Mouse (Mus musculus) forebrain, embryonic 12.5 days (tissue): ENCODE results near the gene Ppp2r3a. TPM values are rescaled to one million over a fixed set of nuclear protein-coding genes. Genes with fewer than 3 reads are reported as not detected.
A peak's percentile ranks its signal among the peaks of the same experiment; 100 is the strongest.

ENCODE experiments used
- ATAC-seq: fragments of 200-750 bp; cut with Nextera tagmentation; 2 replicates; pipeline ENCODE4 v1.8.0; 2017; ENCODE audit warnings: moderate TSS enrichment; ENCODE audit not compliant: low FRiP score
- H3K27ac ChIP-seq: fragments of 300-500 bp; sonication (generic); 2 replicates; pipeline ENCODE4 v1.5.1; 2016; ENCODE audit warnings: mild to moderate bottlenecking
- H3K27me3 ChIP-seq: fragments of 300-500 bp; sonication (generic); 2 replicates; pipeline ENCODE4 v1.6.1; 2016; ENCODE audit warnings: mild to moderate bottlenecking
- H3K36me3 ChIP-seq: fragments of 300-500 bp; sonication (generic); replicated peaks from 2 replicates; pipeline ENCODE4 v1.6.1; 2016; ENCODE audit warnings: mild to moderate bottlenecking
- H3K4me1 ChIP-seq: fragments of 300-500 bp; sonication (generic); 2 replicates; pipeline ENCODE4 v1.6.1; 2016
- H3K4me2 ChIP-seq: fragments of 300-500 bp; sonication (generic); 2 replicates; pipeline ENCODE4 v1.6.1; 2016; ENCODE audit warnings: mild to moderate bottlenecking, moderate library complexity
- H3K4me3 ChIP-seq: fragments of 300-500 bp; sonication (generic); replicated peaks from 2 replicates; pipeline ENCODE4 v1.5.1; 2016; ENCODE audit warnings: mild to moderate bottlenecking
- H3K9ac ChIP-seq: fragments of 300-500 bp; sonication (generic); 2 replicates; pipeline ENCODE4 v1.6.1; 2016; ENCODE audit warnings: mild to moderate bottlenecking
- H3K9me3 ChIP-seq: fragments of 300-500 bp; sonication (generic); 2 replicates; pipeline ENCODE4 v1.6.1; 2016
- WGBS: fragments of 180-500 bp; shearing (Covaris S2); methylation state at CpG from one replicate; pipeline ENCODE4 v1.1.7; 2016; 5-methylcytosine and 5-hydroxymethylcytosine counted together
- polyA plus RNA-seq: library from polyadenylated mRNA; unstranded; fragments of >200 nt; fragmentation: Nextera tagmentation; extraction: Ambion mirVana; gene quantifications from 2 replicates; pipeline ENCODE4 v1.2.1, GENCODE M21; 2016

Ppp2r3a gene
- polyA plus RNA-seq, 1 experiment from 2014 or later = 18.9 TPM

DNA sequence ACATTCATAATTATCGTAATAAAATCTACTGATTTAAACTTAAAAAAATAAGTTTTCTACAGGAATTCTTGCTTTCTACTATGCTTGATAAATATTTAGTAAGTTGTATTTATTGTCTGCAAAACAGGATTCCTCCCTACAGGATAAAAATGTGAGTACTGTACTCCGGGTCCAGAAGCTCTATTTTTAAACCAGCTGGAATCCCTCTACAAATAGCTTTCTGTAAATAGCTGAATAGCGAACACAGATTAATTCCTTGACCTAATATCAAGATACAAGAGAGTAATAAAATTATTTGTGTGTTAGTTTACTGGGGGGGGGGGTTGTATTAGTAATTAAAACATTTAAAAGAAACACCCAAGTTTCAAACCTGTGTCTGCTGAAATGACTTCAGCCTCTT is 53.3 kb downstream of the Ppp2r3a start:
- Histone ChIP-seq H3K4me1 (peaks cover 6% of the 10 kb centered on the region; the same call in 1 of the 2 replicates), H3K9me3 (no peaks in the 10 kb centered on the region), H3K27me3 (no peaks in the 10 kb centered on the region), H3K36me3 (no peaks in the 10 kb centered on the region), H3K9ac (no peak overlapping the region), H3K4me2 (no peak overlapping the region), H3K27ac (no peak overlapping the region), H3K4me3 (no peak overlapping the region)
- ATAC-seq = no peak
- 95% methylated on average over 3 of the region's 3 CpGs for WGBS

DNA sequence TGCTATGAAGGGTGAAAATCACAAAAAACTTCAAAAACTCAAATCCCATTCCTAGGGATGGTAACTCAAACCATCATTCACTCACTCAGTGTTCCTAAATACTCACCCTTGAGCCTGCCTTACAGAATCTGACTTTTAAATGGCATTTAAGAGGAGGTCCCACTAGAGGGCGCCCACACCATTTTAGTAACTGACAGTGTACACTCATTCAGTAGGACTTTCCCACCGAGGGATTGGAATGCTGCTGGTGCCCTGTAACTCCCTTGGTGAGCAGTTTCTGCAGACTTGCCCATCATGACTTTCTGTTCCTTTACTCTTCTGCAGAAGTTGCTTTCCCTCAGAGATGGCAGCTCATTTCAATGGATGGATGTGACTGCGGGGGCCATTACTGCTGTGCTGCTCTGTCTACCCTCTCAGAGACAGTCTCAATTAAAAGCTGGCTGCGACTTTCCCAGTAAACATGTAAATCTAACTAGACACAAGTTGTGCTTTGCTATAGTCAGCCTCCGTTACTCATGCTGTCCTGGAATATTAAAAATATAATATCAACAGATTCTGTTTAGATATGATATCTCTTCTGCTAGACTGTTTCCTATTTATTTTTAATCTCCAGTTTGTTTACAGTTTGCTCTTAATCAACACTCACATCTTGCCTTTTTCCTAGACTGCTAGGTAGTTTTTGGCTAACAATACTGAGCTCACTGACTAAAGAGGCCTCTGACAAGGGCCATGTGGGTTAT is 69.5 kb downstream of the Ppp2r3a start:
- Histone ChIP-seq H3K4me1 (peaks cover 3% of the 10 kb centered on the region; the same call in 1 of the 2 replicates), H3K36me3 (peaks cover 12% of the 10 kb centered on the region), H3K4me3 (no peak overlapping the region), H3K9me3 (no peaks in the 10 kb centered on the region), H3K27me3 (no peaks in the 10 kb centered on the region), H3K9ac (no peak overlapping the region), H3K27ac (no peak overlapping the region), H3K4me2 (no peak overlapping the region)
- ATAC-seq = 0 out of 2 replicates have a peak, but pooled peaks have one; percentile 63
- 50% methylated on average over 5 of the region's 5 CpGs for WGBS

- H3K9ac ChIP-seq = no peak overlapping the region
- H3K36me3 ChIP-seq = peaks cover 13% of the 10 kb centered on the region
- H3K27ac ChIP-seq = no peak overlapping the region
- ATAC-seq = no peak
- no peaks in the 10 kb centered on the region for H3K27me3 ChIP-seq
- WGBS = 79% methylated on average over 6 of the region's 6 CpGs
- no peak overlapping the region for H3K4me2 ChIP-seq
- peaks cover 3% of the 10 kb centered on the region; the same call in 1 of the 2 replicates for H3K4me1 ChIP-seq
- H3K4me3 ChIP-seq = no peak overlapping the region
- H3K9me3 ChIP-seq = no peaks in the 10 kb centered on the region
Observed at GRCm38 (mm10) chr9:101181291-101181690, 70.3 kb downstream of the Ppp2r3a start.

GRCm38 (mm10) chr9:101180234-101180633 is 71.4 kb downstream of the Ppp2r3a start:
- WGBS = 50% methylated on average over 2 of the region's 2 CpGs
- H3K27ac ChIP-seq = no peak overlapping the region
- no peaks in the 10 kb centered on the region for H3K9me3 ChIP-seq
- H3K27me3 ChIP-seq = no peaks in the 10 kb centered on the region
- H3K4me3 ChIP-seq = no peak overlapping the region
- peaks cover 11% of the 10 kb centered on the region for H3K36me3 ChIP-seq
- H3K9ac ChIP-seq = no peak overlapping the region
- H3K4me2 ChIP-seq = no peak overlapping the region
- ATAC-seq = no peak
- peaks cover 3% of the 10 kb centered on the region; the same call in 1 of the 2 replicates for H3K4me1 ChIP-seq

GRCm38 (mm10) chr9:101160627-101161026 is 91.0 kb downstream of the Ppp2r3a start:
- Histone ChIP-seq H3K27ac (no peak overlapping the region), H3K27me3 (no peaks in the 10 kb centered on the region), H3K9ac (no peak overlapping the region), H3K36me3 (no peaks in the 10 kb centered on the region), H3K4me1 (no peaks in the 10 kb centered on the region), H3K9me3 (no peaks in the 10 kb centered on the region), H3K4me3 (no peak overlapping the region), H3K4me2 (no peak overlapping the region)
- WGBS = 93% methylated on average over 1 of the region's 1 CpGs
- no peak for ATAC-seq

GRCm38 (mm10) chr9:101160092-101160491 is 91.5 kb downstream of the Ppp2r3a start:
- Histone ChIP-seq H3K9ac (no peak overlapping the region), H3K27ac (no peak overlapping the region), H3K27me3 (no peaks in the 10 kb centered on the region), H3K4me2 (no peak overlapping the region), H3K4me1 (no peaks in the 10 kb centered on the region), H3K4me3 (no peak overlapping the region), H3K9me3 (no peaks in the 10 kb centered on the region), H3K36me3 (no peaks in the 10 kb centered on the region)
- 77% methylated on average over 5 of the region's 5 CpGs for WGBS
- ATAC-seq = no peak

DNA sequence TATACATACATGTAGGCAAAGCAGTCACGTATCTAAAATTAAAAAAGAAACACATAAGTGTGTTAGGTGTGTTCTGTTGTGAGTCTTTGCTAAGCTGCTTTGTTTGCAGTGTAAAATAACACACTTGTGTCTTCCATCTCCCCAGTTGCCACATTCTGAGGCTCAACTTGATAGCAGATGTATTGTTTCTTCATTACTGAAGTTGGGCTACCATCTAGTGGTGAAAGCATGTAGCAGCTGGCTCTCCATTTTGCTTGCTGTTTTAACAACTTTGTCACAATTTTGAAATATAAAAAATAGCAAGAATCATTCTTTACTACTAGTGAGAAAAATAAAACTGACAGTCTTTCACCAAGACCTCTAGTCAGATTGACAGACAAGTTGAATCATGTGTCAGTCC is 92.2 kb downstream of the Ppp2r3a start:
- Histone ChIP-seq H3K36me3 (no peaks in the 10 kb centered on the region), H3K4me3 (no peak overlapping the region), H3K4me1 (no peaks in the 10 kb centered on the region), H3K27me3 (no peaks in the 10 kb centered on the region), H3K27ac (no peak overlapping the region), H3K4me2 (no peak overlapping the region), H3K9ac (no peak overlapping the region), H3K9me3 (no peaks in the 10 kb centered on the region)
- ATAC-seq = no peak
- 88% methylated on average over 1 of the region's 1 CpGs for WGBS

GRCm38 (mm10) chr9:101152872-101153271 is 98.7 kb downstream of the Ppp2r3a start:
- H3K36me3 ChIP-seq = no peaks in the 10 kb centered on the region
- no peak for ATAC-seq
- H3K9ac ChIP-seq = no peak overlapping the region
- H3K4me3 ChIP-seq = no peak overlapping the region
- no peak overlapping the region for H3K27ac ChIP-seq
- H3K4me1 ChIP-seq = no peaks in the 10 kb centered on the region
- 79% methylated on average over 5 of the region's 5 CpGs for WGBS
- H3K4me2 ChIP-seq = no peak overlapping the region
- no peaks in the 10 kb centered on the region for H3K9me3 ChIP-seq
- H3K27me3 ChIP-seq = no peaks in the 10 kb centered on the region

- no peaks in the 10 kb centered on the region for H3K27me3 ChIP-seq
- no peaks in the 10 kb centered on the region for H3K4me1 ChIP-seq
- ATAC-seq = no peak
- WGBS = 91% methylated on average over 4 of the region's 4 CpGs
- H3K4me3 ChIP-seq = no peak overlapping the region
- H3K27ac ChIP-seq = no peak overlapping the region
- H3K9ac ChIP-seq = no peak overlapping the region
- H3K4me2 ChIP-seq = no peak overlapping the region
- no peaks in the 10 kb centered on the region for H3K9me3 ChIP-seq
- H3K36me3 ChIP-seq = peaks cover 17% of the 10 kb centered on the region
Observed at GRCm38 (mm10) chr9:101143635-101144034, 108.0 kb downstream of the Ppp2r3a start.

GRCm38 (mm10) chr9:101114182-101114884 is 137.3 kb downstream of the Ppp2r3a start:
- 95% methylated on average over 8 of the region's 8 CpGs for WGBS
- H3K9ac ChIP-seq = no peak overlapping the region
- no peak overlapping the region for H3K4me2 ChIP-seq
- H3K9me3 ChIP-seq = no peaks in the 10 kb centered on the region
- no peak for ATAC-seq
- 0 out of 2 replicates have a peak, but pooled peaks cover 4% of the 10 kb centered on the region for H3K36me3 ChIP-seq
- no peak overlapping the region for H3K4me3 ChIP-seq
- no peak overlapping the region for H3K27ac ChIP-seq
- H3K27me3 ChIP-seq = no peaks in the 10 kb centered on the region
- no peaks in the 10 kb centered on the region for H3K4me1 ChIP-seq

- no peak for ATAC-seq
- Histone ChIP-seq H3K9me3 (no peaks in the 10 kb centered on the region), H3K36me3 (0 out of 2 replicates have a peak, but pooled peaks cover 4% of the 10 kb centered on the region), H3K4me2 (no peak overlapping the region), H3K9ac (no peak overlapping the region), H3K4me1 (no peaks in the 10 kb centered on the region), H3K4me3 (no peak overlapping the region), H3K27me3 (no peaks in the 10 kb centered on the region), H3K27ac (no peak overlapping the region)
- WGBS = 90% methylated on average over 4 of the region's 4 CpGs
Observed at GRCm38 (mm10) chr9:101113317-101113716, 138.3 kb downstream of the Ppp2r3a start.

- no peak overlapping the region for H3K4me2 ChIP-seq
Observed at GRCm38 (mm10) chr9:101110013-101110412, 141.6 kb downstream of the Ppp2r3a start.

More at GRCm38 (mm10) chr9:101110013-101110412, 141.6 kb downstream of the Ppp2r3a start:
- no peaks in the 10 kb centered on the region for H3K27me3 ChIP-seq
- H3K4me3 ChIP-seq = no peak overlapping the region
- no peak for ATAC-seq
- peaks cover 19% of the 10 kb centered on the region for H3K36me3 ChIP-seq
- H3K4me1 ChIP-seq = no peaks in the 10 kb centered on the region
- WGBS = 60% methylated on average over 3 of the region's 3 CpGs
- H3K9me3 ChIP-seq = no peaks in the 10 kb centered on the region
- no peak overlapping the region for H3K27ac ChIP-seq
- H3K9ac ChIP-seq = no peak overlapping the region
